Mouse (Mus musculus) kidney, postnatal 36 days (tissue): ENCODE data around the gene Sspo.
"Not testable (repeated sequence)": the region's sequence is repeated elsewhere in the genome, so short reads cannot be mapped to it uniquely, and the experiment has no call there.

ENCODE experiments used
- DNase-seq, 2 experiments: peaks; one replicate each; pipeline ENCODE4 v3.0.0; 2021 to 2022; ENCODE audit warnings: mixed read lengths in 2 of 2

The Sspo gene

GRCm38 (mm10) chr6:48489741-48490140 lies 41.7 kb downstream of the Sspo start:
- no peak for DNase-seq

GRCm38 (mm10) chr6:48491361-48491760 lies 43.3 kb downstream of the Sspo start:
- peak; percentile 29 to 42 for DNase-seq

GRCm38 (mm10) chr6:48493136-48493730 lies 45.2 kb downstream of the Sspo start:
- DNase-seq = peak; percentile 77 to 79

DNA sequence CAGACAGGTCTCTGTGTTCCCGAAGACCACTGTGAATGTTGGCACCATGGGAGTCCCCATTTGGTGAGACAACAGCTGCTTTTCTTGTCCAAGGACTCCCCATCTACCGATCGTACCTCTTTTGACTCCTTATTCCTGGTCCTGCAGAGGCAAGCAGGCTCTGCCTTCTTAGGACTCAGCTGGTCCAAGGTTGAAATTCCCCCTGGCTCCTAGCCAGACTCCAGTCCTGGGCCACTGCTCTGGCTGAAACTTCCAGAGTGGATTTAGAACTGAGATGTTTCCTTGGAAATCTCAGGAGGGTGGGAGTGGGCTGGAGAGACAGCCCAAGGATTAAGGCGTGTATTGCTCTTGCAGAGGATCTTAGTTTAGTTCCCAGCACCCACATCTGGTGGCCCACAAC lies 49.5 kb downstream of the Sspo start:
- peak; percentile 76 to 85 for DNase-seq

GRCm38 (mm10) chr6:48503847-48504240 lies 55.8 kb downstream of the Sspo start:
- no peak for DNase-seq

DNA sequence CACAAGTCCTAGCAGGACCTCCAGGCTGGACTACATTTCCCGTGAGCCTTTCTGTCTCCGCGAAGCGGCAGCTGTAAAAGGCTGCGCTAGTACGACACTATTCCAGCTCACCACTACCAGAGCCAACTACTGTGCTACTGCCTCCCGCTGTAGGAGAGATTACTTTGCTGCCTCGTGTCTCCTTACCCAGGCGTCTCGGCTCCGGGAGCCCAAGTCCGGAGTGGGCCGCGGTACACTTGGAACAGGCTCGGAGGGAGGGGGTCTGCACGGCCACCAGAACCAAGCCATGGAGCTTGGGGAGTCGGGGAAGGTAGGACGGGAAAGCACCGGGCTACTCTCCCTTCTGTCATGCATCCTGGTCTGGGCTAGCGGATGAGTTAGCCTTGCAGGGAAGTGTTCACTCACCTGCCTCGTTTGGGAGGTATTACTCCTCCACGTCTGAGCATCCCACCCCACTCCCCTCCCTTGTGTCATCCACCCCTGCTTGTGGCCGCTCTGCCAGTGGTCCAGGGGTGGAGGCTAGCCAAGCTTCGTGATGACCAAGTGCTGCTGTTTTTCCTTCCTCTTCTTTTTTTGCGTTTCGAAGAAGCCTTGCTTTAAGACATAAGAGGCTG lies 56.3 kb downstream of the Sspo start:
- peak; percentile 90 to 91 for DNase-seq

DNA sequence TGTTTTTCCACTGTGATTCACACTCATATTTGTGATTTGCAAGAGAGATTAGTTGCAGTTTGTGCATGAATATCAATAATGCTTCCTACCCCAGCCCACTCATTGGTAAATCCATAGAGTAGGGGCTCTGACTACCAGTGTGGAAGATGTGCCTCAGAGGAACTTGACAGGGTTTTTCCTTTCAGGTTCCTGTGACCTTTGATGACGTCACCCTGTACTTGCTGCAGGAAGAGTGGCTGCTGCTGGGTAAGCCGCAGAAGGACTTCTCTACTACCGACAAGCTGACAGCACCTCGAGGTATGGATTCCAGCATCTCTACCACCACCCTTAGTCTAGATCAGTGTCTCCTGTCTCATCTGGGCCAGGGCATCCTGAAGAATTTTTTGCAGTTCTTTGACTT lies 60.1 kb downstream of the Sspo start:
- no peak for DNase-seq

GRCm38 (mm10) chr6:48510426-48510825 lies 62.4 kb downstream of the Sspo start:
- no peak for DNase-seq

DNA sequence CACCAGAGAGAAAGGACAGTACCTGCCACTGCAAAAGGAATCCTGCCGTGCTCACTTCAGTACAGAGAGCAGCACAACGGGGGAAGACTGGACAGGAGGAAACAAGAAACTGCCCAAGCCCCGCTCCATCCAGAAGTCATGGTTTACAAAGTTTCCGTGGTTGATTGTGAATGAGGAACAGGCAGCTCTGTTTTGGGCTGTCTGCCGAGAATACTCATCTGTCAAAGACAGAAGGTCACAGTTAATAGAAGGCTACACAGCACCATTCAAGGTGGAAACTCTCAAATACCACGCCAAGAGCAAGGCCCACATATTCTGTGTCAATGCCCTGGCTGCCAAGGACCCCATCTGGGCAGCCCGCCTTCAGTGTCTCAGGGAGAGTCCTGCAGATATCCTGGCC lies 63.8 kb downstream of the Sspo start:
- no peak for DNase-seq

- not testable (repeated sequence) for DNase-seq
Measured at GRCm38 (mm10) chr6:48524882-48525281, 76.9 kb downstream of the Sspo start.

- DNase-seq = no peak
Measured at GRCm38 (mm10) chr6:48527901-48528300, 79.9 kb downstream of the Sspo start.

DNA sequence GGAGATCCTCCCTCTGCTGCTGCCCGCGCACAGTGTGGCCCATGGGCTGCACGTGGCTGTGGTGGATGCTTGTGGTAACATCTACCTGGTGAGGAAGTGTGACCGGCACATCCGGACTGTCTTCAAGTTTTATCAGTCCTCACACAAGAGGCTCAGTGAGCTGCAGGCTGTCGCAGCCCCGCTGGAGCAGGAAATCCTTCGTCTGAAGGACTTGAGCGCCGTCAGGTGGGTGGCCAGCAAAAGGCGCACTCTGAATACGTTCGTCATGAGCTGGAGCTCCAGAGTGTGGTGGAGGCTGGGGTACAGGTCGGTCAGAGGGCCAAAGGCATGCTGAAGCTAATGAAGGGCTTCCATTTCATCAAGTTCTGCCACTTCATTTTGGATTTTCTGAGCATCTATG lies 81.2 kb downstream of the Sspo start:
- no peak for DNase-seq

DNA sequence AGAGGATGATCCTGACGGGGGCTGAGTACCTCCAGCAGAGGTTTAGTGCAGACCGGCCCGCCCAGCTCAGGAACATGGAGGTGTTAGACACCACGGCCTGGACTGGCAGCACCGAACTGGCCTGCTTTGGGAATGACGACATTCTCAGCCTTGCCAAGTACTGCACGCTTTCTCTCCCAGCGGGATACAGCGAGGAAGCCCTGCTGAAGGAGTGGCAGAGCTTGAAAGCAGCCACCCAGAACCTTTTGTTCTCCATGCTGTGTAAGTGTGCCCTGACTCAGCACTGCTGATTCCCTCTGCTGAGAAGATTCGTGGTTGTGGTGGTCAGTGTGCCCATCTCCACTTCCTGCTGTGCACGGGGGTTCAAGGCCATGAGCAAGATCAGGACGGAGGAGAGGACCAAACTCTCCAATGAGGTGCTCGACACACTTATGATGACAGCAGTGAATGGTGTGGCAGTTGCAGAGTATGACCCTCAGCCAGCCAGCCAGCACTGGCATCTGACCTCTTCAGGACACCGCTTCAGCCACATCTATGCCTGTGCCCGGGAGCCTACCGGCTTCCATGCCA lies 81.9 kb downstream of the Sspo start:
- DNase-seq = no peak

DNA sequence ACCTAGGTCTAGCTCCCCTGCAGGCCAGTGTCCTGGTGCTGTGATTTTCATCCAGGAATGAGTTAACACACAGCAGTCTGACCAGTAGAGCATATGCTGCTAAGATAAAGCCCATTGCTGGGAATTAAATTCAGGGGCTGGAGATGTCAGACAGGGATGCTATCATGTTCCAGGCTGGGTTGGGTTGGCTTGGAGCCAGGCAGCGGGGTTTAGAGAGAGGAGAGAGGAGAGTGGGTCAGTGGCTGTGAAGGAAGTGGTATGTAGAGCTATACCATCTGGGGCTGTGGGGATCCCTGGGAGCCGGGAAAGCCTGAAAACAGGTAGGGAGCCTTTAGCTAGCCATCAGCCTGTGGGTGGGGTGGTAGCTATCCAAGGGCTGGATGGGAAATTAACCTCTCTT lies 82.8 kb downstream of the Sspo start:
- DNase-seq = no peak

DNA sequence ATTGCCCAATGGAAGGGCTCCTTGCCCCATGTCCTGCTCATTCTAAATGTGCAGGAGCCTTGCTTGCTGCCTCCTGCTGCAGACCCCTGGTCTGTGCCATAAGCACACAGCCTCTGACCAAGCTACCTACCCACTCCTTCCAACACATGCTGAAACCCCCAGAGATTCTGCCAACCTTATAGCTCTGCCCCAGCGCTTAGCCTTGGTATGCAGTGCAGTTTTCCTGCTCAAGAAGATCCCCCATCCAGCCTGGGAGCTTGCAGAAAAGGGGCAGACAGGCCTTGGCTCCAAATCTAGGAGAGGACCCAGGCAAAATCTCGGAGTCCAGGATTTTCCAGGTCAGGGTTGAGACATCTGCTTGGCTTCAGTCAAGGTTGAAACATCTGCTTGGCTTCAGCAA lies 85.4 kb downstream of the Sspo start:
- DNase-seq = no peak

DNA sequence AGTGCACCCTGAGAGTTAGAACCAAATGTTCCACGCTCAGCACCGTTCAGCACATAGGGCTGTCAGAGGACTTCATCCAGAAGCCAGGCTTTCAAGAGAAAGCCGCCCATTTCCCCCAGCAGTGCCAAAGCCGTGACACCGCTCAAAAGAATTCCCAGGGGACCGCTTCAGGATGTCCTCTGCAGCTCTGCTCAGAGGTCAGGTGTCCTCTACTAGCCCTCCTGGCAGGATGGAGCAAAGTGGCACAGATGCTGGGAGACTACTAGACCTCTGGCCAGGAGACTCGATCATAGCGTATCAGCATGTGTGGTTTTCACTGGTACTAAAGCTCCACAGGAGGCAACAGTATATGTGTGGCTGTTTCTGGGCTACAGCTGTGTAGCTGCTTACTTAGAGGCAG lies 86.9 kb downstream of the Sspo start:
- peak; percentile 29 to 36 for DNase-seq

DNA sequence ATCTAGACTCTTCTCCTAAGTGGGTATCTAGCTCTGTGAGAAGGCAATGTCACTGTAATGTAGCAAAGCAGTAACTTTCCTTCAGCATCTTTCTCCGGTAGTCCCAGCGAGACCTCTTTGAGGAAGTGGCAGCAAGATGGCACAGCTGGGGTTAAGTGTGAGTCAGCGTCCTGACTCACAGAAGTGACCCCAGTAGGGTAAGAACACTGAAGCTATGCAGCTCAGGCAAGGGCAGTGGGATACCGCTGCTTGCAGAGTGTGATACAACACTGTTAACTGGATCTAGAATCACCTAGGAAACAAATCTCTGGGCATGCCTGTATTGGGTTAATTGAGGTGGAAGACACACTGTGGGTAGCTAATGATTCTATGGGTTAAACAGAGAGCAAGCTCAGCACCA lies 88.1 kb downstream of the Sspo start:
- DNase-seq = no peak

GRCm38 (mm10) chr6:48537105-48537954 lies 89.3 kb downstream of the Sspo start, which contains the start of gene Atp6v0e2:
Gene Atp6v0e2, plus strand, starts transcription at chr6:48537615.
- DNase-seq = peak; percentile 85 to 93

- DNase-seq = peak; percentile 84 to 88
Measured at GRCm38 (mm10) chr6:48538841-48539737, 91.1 kb downstream of the Sspo start.

DNA sequence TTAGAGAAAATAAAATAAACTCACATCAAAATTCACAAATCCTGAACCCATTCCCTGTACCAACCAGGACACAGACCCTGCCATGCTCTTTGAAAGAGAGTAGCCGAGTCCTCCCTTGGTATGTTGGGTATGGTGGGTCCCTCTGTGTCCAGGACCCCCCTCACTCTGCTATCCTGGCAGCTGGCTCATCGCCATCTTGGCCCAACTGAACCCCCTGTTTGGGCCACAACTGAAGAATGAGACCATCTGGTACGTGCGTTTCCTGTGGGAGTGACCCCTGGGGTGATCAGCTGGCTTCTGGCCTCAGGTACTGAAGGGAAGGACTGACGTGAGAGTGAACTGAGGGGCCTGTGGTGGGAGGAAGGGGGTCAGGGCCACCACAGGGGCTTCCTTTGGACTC lies 91.8 kb downstream of the Sspo start:
- DNase-seq = no peak

GRCm38 (mm10) chr6:48540721-48541120 lies 92.7 kb downstream of the Sspo start:
- DNase-seq = no peak
